Mouse (Mus musculus) stomach, postnatal 0 days (tissue): Measurements from ENCODE around the gene Cd48.

ENCODE experiments used
- CTCF ChIP-seq: IDR thresholded peaks from 2 replicates; pipeline ENCODE4 v1.5.1; 2016; ENCODE audit warnings: antibody characterized with exemption, low read depth, mild to moderate bottlenecking, moderate library complexity
- EP300 ChIP-seq: optimal IDR thresholded peaks from 2 replicates; pipeline ENCODE3; 2016; ENCODE audit warnings: antibody characterized with exemption

DNA sequence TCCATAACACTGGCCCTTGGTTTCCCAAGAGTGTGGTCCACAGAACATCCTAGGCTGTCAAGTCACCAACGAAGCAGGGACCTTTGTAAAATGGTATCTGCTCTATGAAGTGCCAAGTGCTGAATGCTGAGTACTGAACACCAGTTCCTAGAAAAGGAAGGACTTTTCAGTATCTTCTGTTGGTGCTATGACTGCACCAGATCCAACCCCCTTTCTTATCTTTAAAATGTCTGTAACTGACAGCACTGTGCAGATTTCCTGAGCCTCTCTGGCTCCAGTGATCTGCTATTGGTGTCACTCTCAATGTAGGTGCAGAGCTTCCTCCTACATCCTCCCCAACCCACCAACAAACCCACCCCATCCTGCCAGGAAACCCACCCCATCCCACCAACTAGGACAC, 7.3 kb upstream of the Cd48 start:
- TF ChIP-seq CTCF (no peak), EP300 (no peak)
